Mouse (Mus musculus) gonadal fat pad, adult 2 months (tissue): Measurements from ENCODE around the gene Gnpat. TPM values are rescaled to one million over a fixed set of nuclear protein-coding genes. Genes with fewer than 3 reads are reported as not detected.

Source experiments
- polyA plus RNA-seq: library from polyadenylated mRNA; depleted of rRNA; stranded (reverse); fragments of >200 nt; gene quantifications from 2 replicates; pipeline ENCODE4 v1.2.3, GENCODE M21; 2012; rRNA removed

Gene Gnpat
- polyA plus RNA-seq, 1 experiment, result 129 TPM

Other genes starting within 250 kb of the Gnpat start
- gene 2310022B05Rik, start 199.7 kb upstream of the Gnpat start, polyA plus RNA-seq, result 25.8 and 32.1 TPM in 2 replicates
- gene Ttc13, start 141.1 kb upstream of the Gnpat start, polyA plus RNA-seq, result 24.7 and 25.1 TPM in 2 replicates
- gene Arv1, start 140.9 kb upstream of the Gnpat start, polyA plus RNA-seq, result 13.3 and 18.3 TPM in 2 replicates
- 5.9 and 7.8 TPM in 2 replicates for gene Fam89a, start 111.2 kb upstream of the Gnpat start, polyA plus RNA-seq
- gene Trim67, start 69.9 kb upstream of the Gnpat start, polyA plus RNA-seq, result 4.3 and 5.4 TPM in 2 replicates
- 10.1 and 10.5 TPM in 2 replicates for gene 2810004N23Rik, start 87 bp downstream of the Gnpat start, polyA plus RNA-seq
- gene Exoc8, start 34.7 kb downstream of the Gnpat start, polyA plus RNA-seq, result 8.7 and 12.4 TPM in 2 replicates
- 14.8 and 16.2 TPM in 2 replicates for gene Sprtn, start 34.9 kb downstream of the Gnpat start, polyA plus RNA-seq
- gene Egln1, start 86.3 kb downstream of the Gnpat start, polyA plus RNA-seq, result 29.5 TPM in 2 replicates
- gene Tsnax, start 150.0 kb downstream of the Gnpat start, polyA plus RNA-seq, result 49.7 TPM in 2 replicates
- gene Disc1, start 191.2 kb downstream of the Gnpat start, polyA plus RNA-seq, result 0.99 and 1.1 TPM in 2 replicates